Mouse (Mus musculus) CD4-positive, CD25-positive, alpha-beta regulatory T cell, adult 2 months (primary cell): Measurements from ENCODE around the gene Utp18.

Source experiments
- DNase-seq: peaks from one replicate; pipeline ENCODE4 v3.0.0-alpha.2; 2012; ENCODE audit warnings: low read depth, low spot score

The Utp18 gene

GRCm38 (mm10) chr11:93829327-93829679 lies 56.3 kb downstream of the Utp18 start:
- DNase-seq = no peak

- DNase-seq = no peak
Observed at GRCm38 (mm10) chr11:93828619-93829326, 56.8 kb downstream of the Utp18 start.

GRCm38 (mm10) chr11:93822261-93822660 lies 63.3 kb downstream of the Utp18 start:
- DNase-seq = no peak

GRCm38 (mm10) chr11:93821533-93821932 lies 64.0 kb downstream of the Utp18 start:
- DNase-seq = no peak

GRCm38 (mm10) chr11:93817966-93818738 lies 67.4 kb downstream of the Utp18 start:
- no peak for DNase-seq

- DNase-seq = no peak
Observed at GRCm38 (mm10) chr11:93812955-93813354, 72.6 kb downstream of the Utp18 start.

GRCm38 (mm10) chr11:93812125-93812868 lies 73.3 kb downstream of the Utp18 start:
- peak; percentile 25 for DNase-seq
